ENCODE assay signal across 10 mouse cellular contexts in the genomic region with DNA sequence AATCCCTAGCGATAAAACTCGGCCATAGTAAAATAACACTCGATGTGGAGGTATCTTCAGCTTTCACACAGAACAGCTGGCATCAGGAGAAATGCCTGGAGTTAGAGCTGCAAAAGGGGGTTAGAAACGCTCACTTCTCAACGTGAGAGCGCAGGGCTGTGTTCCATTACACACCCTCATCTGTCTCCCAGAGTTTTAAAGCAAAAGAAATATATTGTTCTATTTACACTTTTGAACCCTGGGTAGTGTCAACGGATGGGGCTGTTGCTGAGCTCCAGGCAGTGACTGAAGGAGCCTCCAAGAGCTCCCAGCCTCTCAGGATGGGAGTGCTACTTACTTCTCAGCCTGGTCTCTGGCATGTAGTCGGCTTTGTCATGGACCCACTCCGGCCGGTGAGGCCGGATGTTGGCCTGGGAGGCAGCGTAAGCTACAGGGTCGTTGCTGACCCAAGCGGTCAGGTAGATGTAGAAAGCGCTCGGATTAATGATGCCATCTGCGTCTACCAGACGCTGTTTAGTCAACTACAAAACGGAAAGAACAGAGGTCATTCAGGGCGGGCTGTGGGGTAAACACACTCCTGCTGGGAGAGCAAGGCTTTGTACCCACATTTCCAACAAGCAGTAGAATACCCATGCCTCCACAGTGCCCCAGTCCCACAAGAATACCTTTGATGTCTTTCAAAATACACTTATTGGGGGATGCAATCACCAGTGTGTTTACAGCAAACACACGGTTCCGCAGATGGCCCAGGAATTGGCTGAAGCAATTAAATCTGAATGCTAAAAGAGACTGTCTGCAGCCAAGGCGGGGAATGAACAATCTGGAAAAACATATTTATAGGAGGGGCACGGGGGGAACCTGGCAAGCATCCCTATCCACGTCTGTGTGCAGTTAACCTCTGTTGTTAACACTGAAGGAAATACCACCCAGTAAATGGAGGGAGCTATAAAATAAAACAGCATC. TPM values are rescaled to one million over a fixed set of nuclear protein-coding genes. Genes with fewer than 3 reads are reported as not detected.
DNase-seq lines count a peak whose midpoint lies in the region; ATAC-seq and TF ChIP-seq lines count a peak whose summit lies in the region.
"Had no signal": no experiment of that assay in that cellular context is flagged by ENCODE, and none has a peak within 500 bp of the region (broad histone marks: within the 10 kb centered on the region; RNA-seq: fewer than 3 reads in every experiment).

No protein-coding gene starts in this region.

- no peak overlapping the region for H3K4me3 ChIP-seq in cerebellum, adult 2 months (replicated peaks; ENCODE audit: insufficient read depth, low read depth, low read length)
- H3K4me3 ChIP-seq in forebrain, embryonic 16.5 days (replicated peaks; ENCODE audit: low read length): no peak overlapping the region
- H3K4me3 ChIP-seq in limb, embryonic 10.5 days: 0 out of 2 replicates have a peak overlapping the region, but pooled peaks have one; percentile 7
- H3K4me3 ChIP-seq: left cerebral cortex, adult 2 months had no signal

- H3K4me2 ChIP-seq in forebrain, embryonic 16.5 days (ENCODE audit: low read length): no peak overlapping the region

- H3K36me3 ChIP-seq in forebrain, embryonic 16.5 days (ENCODE audit: control insufficient read depth, insufficient read depth): no peaks in the 10 kb centered on the region; the same call in 1 of the 2 replicates
- H3K36me3 ChIP-seq in limb, embryonic 10.5 days: peaks cover 93% of the 10 kb centered on the region

- H3K4me1 ChIP-seq in cerebellum, adult 2 months (ENCODE audit: control insufficient read depth, insufficient read depth, low read length): peaks cover 25% of the 10 kb centered on the region
- H3K4me1 ChIP-seq in forebrain, embryonic 16.5 days (replicated peaks; ENCODE audit: control insufficient read depth, insufficient read depth, low read length): peaks cover 40% of the 10 kb centered on the region
- peaks cover 74% of the 10 kb centered on the region for H3K4me1 ChIP-seq in limb, embryonic 10.5 days

- peak; percentile 70 for DNase-seq in kidney, postnatal 10 days
- no peak for DNase-seq in kidney, adult 11 months
- peak; percentile 60 to 66 for DNase-seq in cerebellum, adult 2 months
- peak; percentile 55 for DNase-seq in limb, embryonic 10.5 days (ENCODE audit: low spot score)
- no peak for DNase-seq in liver
- DNase-seq in right cerebral cortex, postnatal 25 days: no peak

- 22% methylated on average over 25 of the region's 25 CpGs for WGBS in cerebellum, adult 2 months
- 32% methylated on average over 25 of the region's 25 CpGs for WGBS in forebrain, embryonic 16.5 days
- 37% methylated on average over 25 of the region's 25 CpGs for WGBS in limb, embryonic 10.5 days

- no peak overlapping the region for H3K9ac ChIP-seq in forebrain, embryonic 16.5 days (replicated peaks; ENCODE audit: low read depth, low read length)

- ATAC-seq in forebrain, embryonic 16.5 days: peak; percentile 74
- ATAC-seq in megakaryocyte progenitor cell, adult 5-6 weeks (replicated peaks; ENCODE audit: poor library complexity): no peak

- no peaks in the 10 kb centered on the region for H3K27me3 ChIP-seq in cerebellum, adult 2 months (ENCODE audit: control insufficient read depth, insufficient read depth, low read length)
- 0 out of 2 replicates have a peak, but pooled peaks cover 3% of the 10 kb centered on the region for H3K27me3 ChIP-seq in forebrain, embryonic 16.5 days (replicated peaks; ENCODE audit: control insufficient read depth, insufficient read depth, low read length)
- H3K27me3 ChIP-seq in limb, embryonic 10.5 days (ENCODE audit: low read depth, poor library complexity, severe bottlenecking): no peaks in the 10 kb centered on the region
- H3K27me3 ChIP-seq: CH12.LX had no signal

- no peak for TF ChIP-seq POLR2A in cerebellum, adult 2 months (IDR thresholded peaks at IDR 0.05; ENCODE audit: borderline replicate concordance, insufficient read depth, low read length)

- H3K9me3 ChIP-seq in forebrain, embryonic 16.5 days (ENCODE audit: control insufficient read depth, low read length): no peaks in the 10 kb centered on the region
- no peaks in the 10 kb centered on the region for H3K9me3 ChIP-seq in limb, embryonic 10.5 days (replicated peaks)

- H3K27ac ChIP-seq in cerebellum, adult 2 months (ENCODE audit: insufficient read depth, low read length): peak overlapping the region; percentile 55; the same call in 1 of the 2 replicates
- no peak overlapping the region for H3K27ac ChIP-seq in forebrain, embryonic 16.5 days (ENCODE audit: low read length)
- H3K27ac ChIP-seq in limb, embryonic 10.5 days: peak overlapping the region; percentile 79
- H3K27ac ChIP-seq: left cerebral cortex, adult 2 months had no signal

- TF ChIP-seq CTCF in cerebellum, adult 2 months (IDR thresholded peaks at IDR 0.05; ENCODE audit: borderline replicate concordance, insufficient read depth, low read depth, low read length): no peak

RNA-seq across cellular contexts. Expression of gene Fancc, which starts 27.8 kb away (rescaled TPM):
- 18.4 and 18.6 TPM in 2 replicates for polyA plus RNA-seq in cerebellum, adult 2 months (2012; rRNA removed)
- 13.7 and 13.8 TPM in 2 replicates for polyA plus RNA-seq in forebrain, embryonic 16.5 days (2015; fragmentation: Nextera tagmentation; extraction: Ambion mirVana)
- 27.0 and 29.2 TPM in 2 replicates for polyA plus RNA-seq in limb, embryonic 10.5 days (2016; fragmentation: Nextera tagmentation; extraction: Ambion mirVana)
- 10.0 and 11.6 TPM in 2 replicates for total RNA-seq in megakaryocyte progenitor cell, adult 5-6 weeks (2015)
- total RNA-seq in megakaryocyte progenitor cell, adult 5-6 weeks (2017): 10.1 and 16.7 TPM in 2 replicates

RNA-seq across cellular contexts. Expression of gene Ptch1, which starts 48.5 kb away (rescaled TPM):
- 63.6 and 63.7 TPM in 2 replicates for polyA plus RNA-seq in cerebellum, adult 2 months (2012; rRNA removed)
- polyA plus RNA-seq in forebrain, embryonic 16.5 days (2015; fragmentation: Nextera tagmentation; extraction: Ambion mirVana): 8.0 and 11.2 TPM in 2 replicates
- 18.2 and 19.0 TPM in 2 replicates for polyA plus RNA-seq in limb, embryonic 10.5 days (2016; fragmentation: Nextera tagmentation; extraction: Ambion mirVana)
- total RNA-seq in megakaryocyte progenitor cell, adult 5-6 weeks (2015): 8.6 and 11.6 TPM in 2 replicates
- total RNA-seq in megakaryocyte progenitor cell, adult 5-6 weeks (2017): 6.5 TPM in 2 replicates

Comparison
In these comparisons a context has a peak if more than half of its experiments do, and no peak if none do; other contexts are left out.
1. DNase-seq: peak in kidney, postnatal 10 days (single experiment), cerebellum, adult 2 months (2 of 2) and limb, embryonic 10.5 days (single experiment); none in kidney, adult 11 months (single experiment), liver (single experiment) and right cerebral cortex, postnatal 25 days (single experiment).